Mouse (Mus musculus) myocyte (in vitro differentiated cells): ENCODE results near the gene Acyp1.

Experiments used
- E2F4 ChIP-seq: IDR thresholded peaks from one replicate; pipeline ENCODE4 v1.6.1; 2011; ENCODE audit warnings: mild to moderate bottlenecking, control low read depth, moderate library complexity; ENCODE audit not compliant: insufficient read depth
- MAX ChIP-seq: IDR thresholded peaks from one replicate; pipeline ENCODE4 v1.6.1; 2011; ENCODE audit warnings: low read depth, mild to moderate bottlenecking, control low read depth
- MYOD1 ChIP-seq, 3 experiments: IDR thresholded peaks; one replicate each; pipeline ENCODE4 v1.6.1; 2011; ENCODE audit warnings: control low read depth in 2 of 3, low read depth in 2 of 3, mild to moderate bottlenecking in 2 of 3, moderate library complexity in 1 of 3; ENCODE audit not compliant: insufficient read length in 2 of 3, control insufficient read depth in 1 of 3
- MYOG ChIP-seq, 3 experiments: IDR thresholded peaks; one replicate each; pipeline ENCODE4 v1.6.1; 2011; ENCODE audit warnings: control low read depth in 2 of 3, low read depth in 2 of 3, mild to moderate bottlenecking in 2 of 3; ENCODE audit not compliant: insufficient read length in 2 of 3, control insufficient read depth in 1 of 3, insufficient read depth in 1 of 3
- POLR2A ChIP-seq: IDR thresholded peaks from one replicate; pipeline ENCODE4 v1.6.1; 2011; ENCODE audit warnings: low read depth, mild to moderate bottlenecking, control low read depth, moderate library complexity; ENCODE audit not compliant: insufficient read length
- USF1 ChIP-seq: IDR thresholded peaks from one replicate; pipeline ENCODE4 v1.6.1; 2011; ENCODE audit warnings: low read depth, mild to moderate bottlenecking, control low read depth, moderate library complexity

- no peak for TF ChIP-seq USF1
- TF ChIP-seq MAX: no peak
- no peak for TF ChIP-seq POLR2A
- TF ChIP-seq E2F4: no peak
- no peak for TF ChIP-seq MYOD1 (IDR thresholded peaks at IDR 0.05; ENCODE audit: control insufficient read depth in 1 of 3, insufficient read length in 2 of 3, low read depth in 2 of 3)
- no peak for TF ChIP-seq MYOG (IDR thresholded peaks at IDR 0.05; ENCODE audit: control insufficient read depth in 1 of 3, insufficient read depth in 1 of 3, insufficient read length in 2 of 3, low read depth in 2 of 3)
These were observed 3.2 kb downstream of the Acyp1 start for GRCm38 (mm10) chr12:85284996-85285395.
